Mouse (Mus musculus) embryonic fibroblast, embryonic 13.5 days (primary cell): ENCODE measurements around the gene Arhgef39. TPM values are rescaled to one million over a fixed set of nuclear protein-coding genes. Genes with fewer than 3 reads are reported as not detected.

Experiments used
- H3K27ac ChIP-seq: 2 replicates; pipeline ENCODE4 v1.5.1; 2012; ENCODE audit warnings: low read length, control low read depth, inconsistent platforms; ENCODE audit not compliant: insufficient read depth
- H3K4me1 ChIP-seq: 2 replicates; pipeline ENCODE4 v1.6.1; 2011; ENCODE audit warnings: low read length; ENCODE audit not compliant: control insufficient read depth, insufficient read depth
- H3K4me3 ChIP-seq: 2 replicates; pipeline ENCODE4 v1.5.1; 2011; ENCODE audit warnings: mild to moderate bottlenecking, control low read depth, low read length; ENCODE audit not compliant: insufficient read depth
- CTCF ChIP-seq: IDR thresholded peaks from 2 replicates; pipeline ENCODE4 v1.5.1; 2011; ENCODE audit warnings: mild to moderate bottlenecking, control low read depth, low read length, moderate library complexity, borderline replicate concordance; ENCODE audit not compliant: insufficient read depth
- POLR2A ChIP-seq: IDR thresholded peaks from 2 replicates; pipeline ENCODE4 v1.6.1; 2011; ENCODE audit warnings: low read depth, mild to moderate bottlenecking, control low read depth, low read length, moderate library complexity
- polyA plus RNA-seq: library from polyadenylated mRNA; stranded (reverse); fragments of >200 nt; gene quantifications from 2 replicates; pipeline ENCODE4 v1.2.4, GENCODE M21; 2011; ENCODE audit warnings: low read depth; ENCODE audit not compliant: missing spikeins, insufficient read length

Arhgef39 gene
- 5.4 and 12.8 TPM in 2 replicates for polyA plus RNA-seq

DNA sequence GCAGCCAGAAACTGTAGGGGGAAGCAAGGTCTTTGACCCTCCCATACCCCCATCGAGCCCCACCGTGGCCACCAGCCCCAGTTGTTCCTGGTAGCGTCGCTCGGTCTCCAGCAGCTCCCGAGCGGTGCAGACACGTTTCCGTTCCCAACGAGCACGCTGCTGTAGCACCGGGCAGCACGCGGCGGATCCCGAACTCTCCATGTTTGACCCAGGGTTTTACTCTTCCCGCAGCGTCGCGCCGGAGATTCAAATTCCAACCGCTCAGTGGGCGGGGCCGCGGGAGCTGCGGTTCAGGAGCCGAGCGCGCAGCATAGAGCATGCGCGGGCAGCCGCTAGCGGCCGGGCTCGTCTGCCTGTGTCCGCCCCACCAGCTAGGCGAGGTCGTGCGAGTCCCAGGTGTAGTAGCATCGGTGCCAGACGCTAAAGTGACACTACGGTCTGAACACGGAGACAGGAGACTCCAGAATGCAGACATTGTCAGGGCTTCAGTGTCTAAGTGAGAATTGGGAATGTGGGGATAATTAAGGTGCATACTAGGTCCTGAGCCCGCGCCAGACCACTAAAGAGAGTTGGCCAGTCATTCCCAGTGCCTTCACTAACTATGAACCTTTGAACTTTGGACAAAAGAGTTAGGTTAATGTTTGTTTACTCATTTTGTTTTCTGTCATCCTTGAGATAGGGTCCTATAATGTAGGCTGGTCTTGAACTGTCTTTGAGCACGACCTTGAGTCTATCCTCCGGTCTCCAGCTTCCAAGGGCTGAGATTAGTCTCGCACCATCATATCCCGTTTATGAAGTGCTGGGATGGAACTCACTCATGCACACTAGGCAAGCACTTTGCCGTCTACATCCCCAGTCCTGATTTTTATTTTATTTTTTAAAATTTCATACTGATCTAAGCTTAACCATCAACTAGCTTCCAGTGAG lies at the start of gene Arhgef39:
Arhgef39 (minus strand) TSS at position 289 of the 927 bp plus-strand sequence.
- Histone ChIP-seq H3K27ac (no peak within 1 kb of the TSS), H3K4me3 (peak within 1 kb of the TSS; percentile 57), H3K4me1 (0 out of 2 replicates have a peak, but pooled peaks cover 5% of the 10 kb centered on the region)
- TF ChIP-seq POLR2A (peak; percentile 88), CTCF (no peak)

DNA sequence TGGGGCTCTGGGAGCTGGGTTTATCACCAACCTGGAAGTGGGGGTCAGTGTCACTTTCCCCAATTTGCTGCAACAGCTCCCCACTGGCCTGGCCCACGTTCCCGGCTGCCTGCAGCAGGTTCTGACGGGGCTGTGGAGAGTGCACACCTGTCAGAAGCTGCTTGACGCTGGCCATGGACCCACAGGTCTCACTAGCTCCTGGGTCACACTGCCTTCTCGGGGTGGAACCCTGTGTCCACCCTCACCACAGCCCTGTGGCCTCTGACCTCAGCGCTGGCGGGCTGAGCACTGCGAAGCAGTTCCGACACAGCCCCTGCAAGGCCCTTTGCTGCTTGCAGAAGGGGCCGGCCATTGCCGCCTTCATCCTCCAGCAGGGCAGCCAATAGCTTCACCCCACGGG lies 49.6 kb upstream of the Arhgef39 start:
- Histone ChIP-seq H3K27ac (no peak overlapping the region), H3K4me1 (no peaks in the 10 kb centered on the region), H3K4me3 (no peak overlapping the region)
- TF ChIP-seq POLR2A, result no peak
- no peak for TF ChIP-seq CTCF

DNA sequence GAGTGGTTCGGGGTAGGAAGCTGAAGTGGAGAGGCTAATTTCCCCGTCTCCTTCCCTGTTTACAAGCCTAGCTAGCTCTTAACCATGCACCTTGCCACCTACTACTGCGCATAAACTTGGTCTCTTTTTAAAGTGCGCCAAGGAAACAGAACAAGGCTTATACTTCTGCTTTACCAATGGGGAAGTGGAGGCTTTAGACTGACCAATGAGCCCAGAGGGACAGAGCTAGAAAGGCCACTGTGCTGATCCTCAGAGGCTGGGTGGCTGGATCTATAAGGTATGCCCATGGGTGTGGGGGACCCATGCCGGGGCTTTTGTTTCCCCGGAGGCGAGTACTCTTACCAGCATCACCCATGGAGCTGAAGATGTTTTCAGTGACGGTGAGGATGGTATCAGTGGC lies 47.7 kb upstream of the Arhgef39 start:
- TF ChIP-seq POLR2A (no peak), CTCF (no peak)
- Histone ChIP-seq H3K4me3 (no peak overlapping the region), H3K27ac (no peak overlapping the region), H3K4me1 (no peaks in the 10 kb centered on the region)

GRCm38 (mm10) chr4:43546375-43547047 lies 47.0 kb upstream of the Arhgef39 start:
- no peak overlapping the region for H3K27ac ChIP-seq
- no peak overlapping the region for H3K4me3 ChIP-seq
- TF ChIP-seq POLR2A (no peak), CTCF (no peak)
- no peaks in the 10 kb centered on the region for H3K4me1 ChIP-seq

DNA sequence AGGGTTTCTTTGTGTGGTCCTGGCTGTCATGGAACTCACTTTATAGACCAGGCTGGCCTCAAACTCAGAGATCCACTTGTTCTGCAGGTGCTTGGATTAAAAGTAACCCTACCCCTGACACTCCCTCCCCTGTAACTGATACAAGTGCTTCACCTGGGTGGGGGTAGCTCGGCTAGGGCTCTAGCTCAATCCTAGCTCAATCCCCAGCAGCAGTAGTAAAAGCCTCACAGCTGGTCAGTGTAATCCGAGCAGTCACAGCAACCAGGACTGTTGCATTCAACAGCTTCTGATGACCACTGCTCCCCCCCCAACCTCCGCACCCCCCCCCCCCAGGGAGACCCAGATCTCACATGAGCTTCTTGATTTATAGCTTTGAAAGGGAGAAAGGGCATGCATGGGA lies 42.5 kb upstream of the Arhgef39 start:
- Histone ChIP-seq H3K4me1 (no peaks in the 10 kb centered on the region), H3K4me3 (no peak overlapping the region), H3K27ac (no peak overlapping the region)
- no peak for TF ChIP-seq CTCF
- no peak for TF ChIP-seq POLR2A

DNA sequence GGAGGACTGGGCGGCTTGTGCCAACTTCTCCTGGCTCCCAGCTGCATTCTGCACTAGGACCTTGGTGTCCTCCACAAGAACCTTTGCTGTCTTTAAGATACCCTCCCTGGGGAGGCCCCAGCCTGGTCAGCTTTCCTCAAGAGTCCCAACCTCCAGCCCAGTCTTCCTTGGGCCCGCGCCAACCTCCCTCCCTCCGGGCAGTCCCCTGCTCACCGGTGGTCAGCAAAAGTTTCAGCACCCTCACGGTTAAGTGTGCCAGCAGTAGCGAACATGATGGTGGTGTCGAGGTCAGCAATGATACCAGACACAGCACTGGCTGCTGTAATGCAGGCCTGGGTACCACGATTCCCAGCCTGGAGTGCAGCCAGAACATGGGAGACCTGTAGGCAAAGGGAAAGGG lies 36.5 kb upstream of the Arhgef39 start:
- Histone ChIP-seq H3K27ac (no peak overlapping the region), H3K4me3 (no peak overlapping the region), H3K4me1 (no peaks in the 10 kb centered on the region)
- TF ChIP-seq CTCF, result no peak

- TF ChIP-seq CTCF (no peak), POLR2A (no peak)
Observed at GRCm38 (mm10) chr4:43535628-43536027, 36.1 kb upstream of the Arhgef39 start.

GRCm38 (mm10) chr4:43533270-43533669 lies 33.8 kb upstream of the Arhgef39 start:
- no peak overlapping the region for H3K4me3 ChIP-seq

More at GRCm38 (mm10) chr4:43535628-43536027, 36.1 kb upstream of the Arhgef39 start:
- Histone ChIP-seq H3K27ac (no peak overlapping the region), H3K4me3 (no peak overlapping the region), H3K4me1 (no peaks in the 10 kb centered on the region)

DNA sequence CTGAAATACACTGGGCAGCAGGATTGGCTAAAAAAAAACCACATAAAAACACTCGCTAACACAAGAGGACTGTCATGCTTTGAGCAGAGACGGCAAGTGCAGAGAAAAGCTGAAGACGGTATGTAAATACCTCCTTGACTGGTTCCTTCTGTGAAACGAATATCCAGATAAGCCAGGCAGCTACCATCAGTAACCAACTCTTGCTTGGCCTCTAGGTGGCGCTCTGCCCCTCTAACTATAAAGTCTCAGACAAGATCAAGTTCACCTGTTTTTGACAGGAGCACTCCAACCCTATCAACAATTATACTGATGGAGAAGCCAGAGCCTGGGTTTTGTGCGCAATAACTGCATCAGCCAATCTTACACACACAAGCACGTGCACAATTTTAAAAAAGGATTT lies 31.1 kb upstream of the Arhgef39 start:
- peak; percentile 45; the same call in 1 of the 2 replicates for TF ChIP-seq CTCF
- no peak for TF ChIP-seq POLR2A
- Histone ChIP-seq H3K27ac (no peak overlapping the region), H3K4me3 (no peak overlapping the region), H3K4me1 (no peaks in the 10 kb centered on the region)

More at GRCm38 (mm10) chr4:43533270-43533669, 33.8 kb upstream of the Arhgef39 start:
- Histone ChIP-seq H3K4me1 (no peaks in the 10 kb centered on the region), H3K27ac (no peak overlapping the region)
- no peak for TF ChIP-seq POLR2A
- TF ChIP-seq CTCF, result no peak
